Mouse (Mus musculus): ENCODE measurements around the gene Slc12a6. TPM values are rescaled to one million over a fixed set of nuclear protein-coding genes. Genes with fewer than 3 reads are reported as not detected.
"Not testable (repeated sequence)": the region's sequence is repeated elsewhere in the genome, so short reads cannot be mapped to it uniquely, and the experiment has no call there.

Gene Slc12a6
- polyA plus RNA-seq, 1 experiment from 2014 or later: 9.3 TPM

GRCm38 (mm10) chr2:112266780-112267179, 1.2 kb downstream of the Slc12a6 start:
- no peak for ATAC-seq (ENCODE audit: borderline replicate concordance, extremely low read depth, low FRiP score, low TSS enrichment)

GRCm38 (mm10) chr2:112267547-112268269, 2.1 kb downstream of the Slc12a6 start:
- Histone ChIP-seq H3K9ac (no peak overlapping the region), H3K27ac (no peak overlapping the region), H3K4me3 (peak overlapping the region; percentile 82; the same call in 1 of the 2 replicates), H3K36me3 (no peaks in the 10 kb centered on the region), H3K4me1 (peaks cover 23% of the 10 kb centered on the region), H3K9me3 (no peaks in the 10 kb centered on the region), H3K4me2 (peak overlapping the region; percentile 91), H3K27me3 (no peaks in the 10 kb centered on the region)
- 74% methylated on average over 8 of the region's 8 CpGs for whole genome bisulfite sequencing
- ATAC-seq (ENCODE audit: borderline replicate concordance, extremely low read depth, low FRiP score, low TSS enrichment): no peak

More at GRCm38 (mm10) chr2:112266780-112267179, 1.2 kb downstream of the Slc12a6 start:
- WGBS: 27% methylated on average over 10 of the region's 10 CpGs
- H3K9me3 ChIP-seq: no peaks in the 10 kb centered on the region
- H3K4me3 ChIP-seq: peak overlapping the region; percentile 82
- no peaks in the 10 kb centered on the region for H3K27me3 ChIP-seq
- H3K36me3 ChIP-seq: no peaks in the 10 kb centered on the region
- H3K4me1 ChIP-seq: peaks cover 23% of the 10 kb centered on the region
- H3K9ac ChIP-seq: peak overlapping the region; percentile 66; the same call in 1 of the 2 replicates
- peak overlapping the region; percentile 91 for H3K4me2 ChIP-seq
- no peak overlapping the region for H3K27ac ChIP-seq

- whole genome bisulfite sequencing: 86% methylated on average over 2 of the region's 2 CpGs
- ATAC-seq (ENCODE audit: borderline replicate concordance, extremely low read depth, low FRiP score, low TSS enrichment): no peak
Observed at GRCm38 (mm10) chr2:112270011-112270410, 4.4 kb downstream of the Slc12a6 start.

GRCm38 (mm10) chr2:112272909-112273308, 7.3 kb downstream of the Slc12a6 start:
- ATAC-seq (ENCODE audit: borderline replicate concordance, extremely low read depth, low FRiP score, low TSS enrichment): no peak
- WGBS: 82% methylated on average over 2 of the region's 2 CpGs
- H3K27ac ChIP-seq: no peak overlapping the region
- H3K4me3 ChIP-seq: no peak overlapping the region
- no peak overlapping the region for H3K9ac ChIP-seq
- H3K9me3 ChIP-seq: no peaks in the 10 kb centered on the region
- H3K27me3 ChIP-seq: no peaks in the 10 kb centered on the region
- H3K4me2 ChIP-seq: no peak overlapping the region
- no peaks in the 10 kb centered on the region for H3K4me1 ChIP-seq
- no peaks in the 10 kb centered on the region for H3K36me3 ChIP-seq

More at GRCm38 (mm10) chr2:112270011-112270410, 4.4 kb downstream of the Slc12a6 start:
- Histone ChIP-seq H3K27ac (no peak overlapping the region), H3K4me2 (no peak overlapping the region), H3K9ac (no peak overlapping the region), H3K4me3 (no peak overlapping the region), H3K27me3 (no peaks in the 10 kb centered on the region), H3K4me1 (peaks cover 12% of the 10 kb centered on the region), H3K36me3 (no peaks in the 10 kb centered on the region), H3K9me3 (no peaks in the 10 kb centered on the region)

GRCm38 (mm10) chr2:112273474-112273873, 7.8 kb downstream of the Slc12a6 start:
- Histone ChIP-seq H3K9me3 (no peaks in the 10 kb centered on the region), H3K4me2 (no peak overlapping the region), H3K36me3 (no peaks in the 10 kb centered on the region), H3K4me3 (no peak overlapping the region), H3K9ac (no peak overlapping the region), H3K27ac (no peak overlapping the region), H3K4me1 (no peaks in the 10 kb centered on the region), H3K27me3 (no peaks in the 10 kb centered on the region)
- no peak for ATAC-seq (ENCODE audit: borderline replicate concordance, extremely low read depth, low FRiP score, low TSS enrichment)
- 84% methylated on average over 6 of the region's 6 CpGs for WGBS

- Histone ChIP-seq H3K27ac (no peak overlapping the region), H3K9ac (no peak overlapping the region), H3K9me3 (no peaks in the 10 kb centered on the region), H3K4me3 (no peak overlapping the region), H3K27me3 (no peaks in the 10 kb centered on the region), H3K4me2 (no peak overlapping the region), H3K36me3 (no peaks in the 10 kb centered on the region), H3K4me1 (0 out of 2 replicates have a peak, but pooled peaks cover 3% of the 10 kb centered on the region)
- WGBS: 66% methylated on average over 3 of the region's 3 CpGs
- ATAC-seq (ENCODE audit: borderline replicate concordance, extremely low read depth, low FRiP score, low TSS enrichment): no peak
Observed at GRCm38 (mm10) chr2:112276870-112277269, 11.2 kb downstream of the Slc12a6 start.

GRCm38 (mm10) chr2:112282846-112283245, 17.2 kb downstream of the Slc12a6 start:
- Histone ChIP-seq H3K4me1 (0 out of 2 replicates have a peak, but pooled peaks cover 3% of the 10 kb centered on the region), H3K27ac (no peak overlapping the region), H3K4me2 (no peak overlapping the region), H3K9me3 (no peaks in the 10 kb centered on the region), H3K9ac (no peak overlapping the region), H3K27me3 (no peaks in the 10 kb centered on the region), H3K36me3 (no peaks in the 10 kb centered on the region), H3K4me3 (no peak overlapping the region)
- ATAC-seq (ENCODE audit: borderline replicate concordance, extremely low read depth, low FRiP score, low TSS enrichment): no peak
- 98% methylated on average over 1 of the region's 1 CpGs for WGBS

GRCm38 (mm10) chr2:112284363-112285030, 18.9 kb downstream of the Slc12a6 start:
- WGBS: under 1% methylated on average over 21 of the region's 21 CpGs
- peak overlapping the region; percentile 52 for H3K4me3 ChIP-seq
- H3K36me3 ChIP-seq: no peaks in the 10 kb centered on the region
- peak overlapping the region; percentile 81 for H3K4me2 ChIP-seq
- no peak overlapping the region for H3K27ac ChIP-seq
- H3K9ac ChIP-seq: peak overlapping the region; percentile 59
- H3K27me3 ChIP-seq: no peaks in the 10 kb centered on the region
- H3K4me1 ChIP-seq: 0 out of 2 replicates have a peak, but pooled peaks cover 3% of the 10 kb centered on the region
- ATAC-seq (ENCODE audit: borderline replicate concordance, extremely low read depth, low FRiP score, low TSS enrichment): peak; percentile 94
- no peaks in the 10 kb centered on the region for H3K9me3 ChIP-seq

GRCm38 (mm10) chr2:112285031-112285390, 19.4 kb downstream of the Slc12a6 start:
- Histone ChIP-seq H3K9me3 (no peaks in the 10 kb centered on the region), H3K4me1 (0 out of 2 replicates have a peak, but pooled peaks cover 3% of the 10 kb centered on the region), H3K4me3 (peak overlapping the region; percentile 52), H3K9ac (peak overlapping the region; percentile 59), H3K36me3 (no peaks in the 10 kb centered on the region), H3K27ac (no peak overlapping the region), H3K4me2 (peak overlapping the region; percentile 81), H3K27me3 (no peaks in the 10 kb centered on the region)
- 44% methylated on average over 6 of the region's 6 CpGs for WGBS
- ATAC-seq (ENCODE audit: borderline replicate concordance, extremely low read depth, low FRiP score, low TSS enrichment): no peak

GRCm38 (mm10) chr2:112286062-112286461, 20.4 kb downstream of the Slc12a6 start:
- H3K36me3 ChIP-seq; H3K27me3 ChIP-seq; H3K27ac ChIP-seq; H3K4me2 ChIP-seq; H3K4me1 ChIP-seq; H3K9me3 ChIP-seq; ATAC-seq (ENCODE audit: borderline replicate concordance, extremely low read depth, low FRiP score, low TSS enrichment); H3K9ac ChIP-seq; H3K4me3 ChIP-seq: not testable (repeated sequence)
- whole genome bisulfite sequencing: 87% methylated on average over 1 of the region's 1 CpGs

- no peak overlapping the region for H3K27ac ChIP-seq
- no peaks in the 10 kb centered on the region for H3K4me1 ChIP-seq
- ATAC-seq (ENCODE audit: borderline replicate concordance, extremely low read depth, low FRiP score, low TSS enrichment): no peak
- no peak overlapping the region for H3K9ac ChIP-seq
- H3K4me2 ChIP-seq: no peak overlapping the region
- no peaks in the 10 kb centered on the region for H3K27me3 ChIP-seq
- H3K4me3 ChIP-seq: no peak overlapping the region
- no peaks in the 10 kb centered on the region for H3K9me3 ChIP-seq
- WGBS: 59% methylated on average over 4 of the region's 4 CpGs
- no peaks in the 10 kb centered on the region for H3K36me3 ChIP-seq
Observed at GRCm38 (mm10) chr2:112287059-112287458, 21.4 kb downstream of the Slc12a6 start.

- no peak for ATAC-seq (ENCODE audit: borderline replicate concordance, extremely low read depth, low FRiP score, low TSS enrichment)
- no peak overlapping the region for H3K27ac ChIP-seq
- WGBS: 81% methylated on average over 3 of the region's 3 CpGs
- H3K9me3 ChIP-seq: no peaks in the 10 kb centered on the region
- no peak overlapping the region for H3K4me3 ChIP-seq
- H3K4me1 ChIP-seq: no peaks in the 10 kb centered on the region
- H3K36me3 ChIP-seq: no peaks in the 10 kb centered on the region
- no peak overlapping the region for H3K9ac ChIP-seq
- H3K4me2 ChIP-seq: no peak overlapping the region
- H3K27me3 ChIP-seq: no peaks in the 10 kb centered on the region
Observed at GRCm38 (mm10) chr2:112289507-112289906, 23.9 kb downstream of the Slc12a6 start.
